Mouse (Mus musculus) limb, embryonic 12.5 days (tissue): ENCODE results near the gene Hoga1. TPM values are rescaled to one million over a fixed set of nuclear protein-coding genes. Genes with fewer than 3 reads are reported as not detected.

Source experiments
- ATAC-seq: fragments of 200-750 bp; cut with Nextera tagmentation; 2 replicates; pipeline ENCODE4 v1.8.0; 2017; ENCODE audit warnings: low read depth, moderate TSS enrichment; ENCODE audit not compliant: insufficient number of reproducible peaks, insufficient read depth, low FRiP score, low TSS enrichment
- H3K27ac ChIP-seq: fragments of 300-500 bp; sonication (generic); 2 replicates; pipeline ENCODE4 v1.5.1; 2016; ENCODE audit warnings: mild to moderate bottlenecking, moderate library complexity
- H3K27me3 ChIP-seq: fragments of 300-500 bp; sonication (generic); 2 replicates; pipeline ENCODE4 v1.6.1; 2016; ENCODE audit warnings: mild to moderate bottlenecking, moderate library complexity
- H3K36me3 ChIP-seq: fragments of 300-500 bp; sonication (generic); 2 replicates; pipeline ENCODE4 v1.6.1; 2016; ENCODE audit warnings: mild to moderate bottlenecking, moderate library complexity
- H3K4me1 ChIP-seq: fragments of 300-500 bp; sonication (generic); replicated peaks from 2 replicates; pipeline ENCODE4 v1.6.1; 2016
- H3K4me2 ChIP-seq: fragments of 300-500 bp; sonication (generic); 2 replicates; pipeline ENCODE4 v1.6.1; 2016; ENCODE audit warnings: mild to moderate bottlenecking, moderate library complexity
- H3K4me3 ChIP-seq: fragments of 300-500 bp; sonication (generic); replicated peaks from 2 replicates; pipeline ENCODE4 v1.5.1; 2016; ENCODE audit warnings: mild to moderate bottlenecking
- H3K9ac ChIP-seq: fragments of 300-500 bp; sonication (generic); replicated peaks from 2 replicates; pipeline ENCODE4 v1.6.1; 2016; ENCODE audit warnings: mild to moderate bottlenecking, moderate library complexity
- H3K9me3 ChIP-seq: fragments of 300-500 bp; sonication (generic); 2 replicates; pipeline ENCODE4 v1.6.1; 2016; ENCODE audit warnings: mild to moderate bottlenecking, moderate library complexity
- WGBS: fragments of 180-500 bp; shearing (Covaris S2); methylation state at CpG from one replicate; pipeline ENCODE4 v1.1.7; 2016; 5-methylcytosine and 5-hydroxymethylcytosine counted together
- polyA plus RNA-seq: library from polyadenylated mRNA; unstranded; fragments of >200 nt; fragmentation: Nextera tagmentation; extraction: Ambion mirVana; gene quantifications from 2 replicates; pipeline ENCODE4 v1.2.1, GENCODE M21; 2016

Gene Hoga1
- polyA plus RNA-seq, 1 experiment from 2014 or later = 1.9 TPM

DNA sequence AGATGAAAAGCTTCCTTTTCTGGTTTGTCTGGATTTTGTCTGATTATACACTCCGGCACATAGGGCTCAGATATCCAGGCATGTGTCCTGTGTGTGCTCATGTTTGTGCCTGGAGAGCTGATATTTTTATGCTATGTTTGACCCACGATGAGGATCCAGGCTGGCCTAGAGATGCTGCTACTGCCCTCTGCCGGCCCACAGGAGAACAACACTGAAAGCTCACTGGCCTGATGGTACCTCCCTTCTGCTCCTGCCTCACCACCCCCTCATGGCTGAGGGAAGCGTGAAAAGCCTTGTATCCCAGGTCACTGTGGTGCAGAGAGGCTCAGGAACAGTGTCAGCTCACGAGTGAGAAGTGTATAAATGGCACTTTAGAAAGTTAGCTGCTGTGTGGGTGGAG lies 19.3 kb upstream of the Hoga1 start:
- Histone ChIP-seq H3K9ac (no peak overlapping the region), H3K9me3 (no peaks in the 10 kb centered on the region), H3K4me3 (no peak overlapping the region), H3K27me3 (no peaks in the 10 kb centered on the region), H3K4me2 (no peak overlapping the region), H3K4me1 (no peaks in the 10 kb centered on the region), H3K27ac (no peak overlapping the region), H3K36me3 (no peaks in the 10 kb centered on the region)
- ATAC-seq = 0 out of 2 replicates have a peak, but pooled peaks have one; percentile 38
- 6% methylated on average over 5 of the region's 5 CpGs for WGBS

DNA sequence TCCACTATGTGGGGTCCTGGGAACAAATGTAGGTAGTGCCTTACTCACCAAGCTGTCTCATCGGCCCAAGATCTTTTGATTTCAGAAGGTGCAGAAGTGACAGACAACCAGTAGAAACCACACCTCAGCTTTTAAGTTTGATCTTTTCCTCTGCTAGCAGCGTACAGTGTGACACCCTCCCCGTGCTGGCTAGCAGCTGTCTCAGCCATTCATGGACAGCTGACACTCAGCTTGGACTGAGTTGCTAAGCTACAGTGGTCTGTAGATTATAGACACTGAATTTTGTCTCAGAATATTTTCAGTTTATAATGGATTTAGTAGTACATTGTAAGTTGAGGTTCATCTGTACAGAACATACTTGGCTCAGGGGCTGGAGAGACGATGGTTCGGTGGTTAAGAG lies 14.3 kb upstream of the Hoga1 start:
- 78% methylated on average over 5 of the region's 5 CpGs for WGBS
- Histone ChIP-seq H3K9ac (no peak overlapping the region), H3K4me3 (no peak overlapping the region)

DNA sequence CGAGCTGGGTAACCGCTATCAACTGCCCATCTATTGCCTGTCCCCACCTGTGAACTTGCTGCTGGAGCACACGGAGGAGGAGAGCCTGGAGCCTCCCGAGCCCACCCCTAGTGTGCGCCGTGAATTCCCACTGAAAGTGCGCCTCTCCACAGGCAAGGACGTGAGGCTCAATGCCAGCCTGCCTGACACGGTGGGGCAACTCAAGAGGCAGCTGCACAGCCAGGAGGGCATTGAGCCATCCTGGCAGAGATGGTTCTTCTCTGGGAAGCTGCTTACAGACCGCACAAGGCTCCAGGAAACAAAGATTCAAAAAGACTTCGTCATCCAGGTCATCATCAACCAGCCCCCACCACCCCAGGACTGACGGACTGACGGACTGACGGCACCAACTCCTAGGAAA lies 11.8 kb upstream of the Hoga1 start:
- Histone ChIP-seq H3K4me3 (no peak overlapping the region), H3K36me3 (peaks cover 18% of the 10 kb centered on the region)

More for the DNA sequence above, 14.3 kb upstream of the Hoga1 start:
- H3K4me2 ChIP-seq = no peak overlapping the region
- no peaks in the 10 kb centered on the region for H3K27me3 ChIP-seq
- peaks cover 18% of the 10 kb centered on the region for H3K36me3 ChIP-seq
- ATAC-seq = no peak
- H3K9me3 ChIP-seq = no peaks in the 10 kb centered on the region
- H3K4me1 ChIP-seq = peaks cover 21% of the 10 kb centered on the region
- no peak overlapping the region for H3K27ac ChIP-seq

DNA sequence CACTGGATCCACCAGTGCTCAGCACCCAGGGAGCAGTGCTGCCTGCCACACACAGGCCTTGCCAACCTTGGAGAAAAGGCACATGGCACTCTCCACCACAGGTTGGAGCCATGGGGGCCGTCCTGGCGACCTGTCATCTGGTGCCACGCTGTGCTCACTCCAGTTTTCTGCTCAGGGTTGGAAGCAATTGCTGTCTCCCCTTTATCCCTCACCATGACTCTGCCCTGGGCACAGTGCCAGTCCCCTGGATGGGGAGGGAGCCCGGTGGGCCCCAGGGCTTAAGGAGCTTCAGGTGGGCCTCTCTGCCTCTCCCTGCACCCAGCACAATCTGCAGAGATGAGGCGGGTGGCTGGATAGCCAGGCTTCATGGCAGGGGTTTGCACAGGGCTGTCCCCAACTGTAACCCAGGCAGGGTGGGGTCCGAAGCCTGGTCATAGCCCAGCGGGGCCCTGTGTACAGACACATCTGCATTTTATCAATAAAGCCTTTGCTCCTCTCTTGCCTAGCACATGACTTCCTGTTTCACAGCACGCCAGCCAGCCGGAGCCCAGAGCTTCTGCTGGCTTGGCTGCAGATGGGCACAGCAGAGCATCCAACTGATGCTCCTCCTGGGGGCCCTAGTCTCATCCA lies 11.1 kb upstream of the Hoga1 start:
- peaks cover 4% of the 10 kb centered on the region; the same call in 1 of the 2 replicates for H3K27me3 ChIP-seq
- 50% methylated on average over 9 of the region's 9 CpGs for WGBS
- H3K36me3 ChIP-seq = peaks cover 18% of the 10 kb centered on the region
- peak overlapping the region; percentile 37; the same call in 1 of the 2 replicates for H3K9ac ChIP-seq
- no peaks in the 10 kb centered on the region for H3K9me3 ChIP-seq
- no peak; the same call in 1 of the 2 replicates for ATAC-seq
- peaks cover 21% of the 10 kb centered on the region for H3K4me1 ChIP-seq
- no peak overlapping the region for H3K4me3 ChIP-seq
- no peak overlapping the region for H3K4me2 ChIP-seq
- H3K27ac ChIP-seq = peak overlapping the region; percentile 70

More for the DNA sequence above, 11.8 kb upstream of the Hoga1 start:
- Histone ChIP-seq H3K9me3 (no peaks in the 10 kb centered on the region), H3K27me3 (peaks cover 4% of the 10 kb centered on the region; the same call in 1 of the 2 replicates), H3K9ac (no peak overlapping the region; the same call in 1 of the 2 replicates), H3K27ac (no peak overlapping the region), H3K4me2 (no peak overlapping the region), H3K4me1 (peaks cover 21% of the 10 kb centered on the region)
- 86% methylated on average over 14 of the region's 14 CpGs for WGBS
- no peak for ATAC-seq

DNA sequence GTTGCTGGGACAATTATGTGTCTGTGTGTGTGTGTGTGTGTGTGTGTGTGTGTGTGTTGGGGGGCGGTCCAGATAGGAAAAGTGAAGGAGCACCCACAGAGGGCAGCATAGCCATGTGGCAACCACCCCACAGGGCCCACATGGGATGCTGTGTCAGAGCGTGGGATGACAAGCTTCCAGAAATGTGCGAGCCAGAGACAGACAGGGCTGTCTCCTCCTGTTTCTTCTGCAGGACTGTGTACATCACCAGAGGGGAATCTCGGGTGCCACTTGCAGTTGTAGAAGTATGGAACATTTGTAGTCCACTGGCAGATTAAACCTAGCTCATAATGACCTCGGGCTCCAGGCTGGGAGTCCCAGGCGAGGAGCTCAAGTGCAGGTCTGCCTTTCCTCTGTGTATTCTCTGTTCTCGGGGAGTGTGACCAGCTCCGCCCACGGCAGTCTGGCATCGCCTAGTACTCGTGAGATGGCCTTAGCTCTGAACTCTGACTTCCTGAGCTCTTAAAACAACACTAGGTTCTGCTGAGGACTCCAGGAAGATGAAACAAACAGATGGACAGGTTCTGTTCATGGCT lies 10.4 kb upstream of the Hoga1 start:
- Histone ChIP-seq H3K27me3 (peaks cover 8% of the 10 kb centered on the region; the same call in 1 of the 2 replicates), H3K4me2 (peak overlapping the region; percentile 21; the same call in 1 of the 2 replicates), H3K4me3 (no peak overlapping the region), H3K9me3 (no peaks in the 10 kb centered on the region), H3K9ac (no peak overlapping the region), H3K27ac (peak overlapping the region; percentile 70; the same call in 1 of the 2 replicates), H3K4me1 (peaks cover 21% of the 10 kb centered on the region), H3K36me3 (peaks cover 18% of the 10 kb centered on the region)
- 0 out of 2 replicates have a peak, but pooled peaks have one; percentile 12 for ATAC-seq
- WGBS = 51% methylated on average over 11 of the region's 11 CpGs

DNA sequence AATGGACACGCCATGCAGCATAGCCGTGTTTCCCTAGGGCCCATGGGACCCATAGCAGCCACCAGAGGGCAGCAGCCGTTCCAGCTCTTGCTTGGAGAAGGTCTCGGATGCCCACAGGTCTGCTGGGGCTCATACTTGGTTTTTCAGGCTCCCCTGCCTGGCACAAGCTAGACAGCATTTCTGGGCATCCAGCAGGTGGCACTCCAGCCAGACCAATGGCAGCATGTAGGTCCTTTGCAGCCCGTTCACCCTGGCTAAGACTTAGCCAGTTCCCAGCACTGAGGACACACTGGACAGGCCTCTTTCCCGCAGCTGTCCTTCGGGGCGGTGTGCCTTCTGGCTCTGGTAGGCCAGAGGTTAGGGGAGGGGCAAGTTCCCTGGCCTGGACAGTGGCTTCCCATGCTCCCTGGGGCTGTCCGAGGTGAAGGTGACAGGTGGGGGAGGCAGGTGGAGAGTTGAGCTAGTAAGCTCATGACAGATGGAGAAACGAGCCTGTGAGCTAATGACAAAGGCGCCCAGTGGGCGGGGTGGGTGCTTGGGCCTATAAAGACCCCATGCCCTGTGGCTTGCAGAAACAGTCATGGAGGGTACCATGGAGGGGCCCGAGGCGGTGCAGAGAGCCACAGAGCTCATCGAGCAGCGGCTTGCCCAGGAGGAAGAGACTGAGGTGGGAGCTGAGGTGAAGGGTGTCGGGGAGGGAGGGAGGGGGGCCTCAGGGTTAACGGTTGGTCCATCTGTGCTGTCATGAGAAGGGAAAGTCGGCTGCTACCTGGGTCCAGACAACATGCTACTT lies 9.8 kb upstream of the Hoga1 start, which contains the start of gene Ankrd2:
TSS of gene Ankrd2 (plus strand) at position 545 of the 793 bp plus-strand sequence.
- no peaks in the 10 kb centered on the region for H3K9me3 ChIP-seq
- WGBS = 66% methylated on average over 19 of the region's 19 CpGs
- H3K9ac ChIP-seq = no peak within 1 kb of the TSS
- H3K4me3 ChIP-seq = no peak within 1 kb of the TSS
- peak; percentile 56; the same call in 1 of the 2 replicates for ATAC-seq
- H3K27ac ChIP-seq = peak within 1 kb of the TSS; percentile 70; the same call in 1 of the 2 replicates
- peaks cover 14% of the 10 kb centered on the region; the same call in 1 of the 2 replicates for H3K27me3 ChIP-seq
- H3K4me1 ChIP-seq = peaks cover 21% of the 10 kb centered on the region
- peaks cover 18% of the 10 kb centered on the region for H3K36me3 ChIP-seq
- H3K4me2 ChIP-seq = peak within 1 kb of the TSS; percentile 21; the same call in 1 of the 2 replicates

DNA sequence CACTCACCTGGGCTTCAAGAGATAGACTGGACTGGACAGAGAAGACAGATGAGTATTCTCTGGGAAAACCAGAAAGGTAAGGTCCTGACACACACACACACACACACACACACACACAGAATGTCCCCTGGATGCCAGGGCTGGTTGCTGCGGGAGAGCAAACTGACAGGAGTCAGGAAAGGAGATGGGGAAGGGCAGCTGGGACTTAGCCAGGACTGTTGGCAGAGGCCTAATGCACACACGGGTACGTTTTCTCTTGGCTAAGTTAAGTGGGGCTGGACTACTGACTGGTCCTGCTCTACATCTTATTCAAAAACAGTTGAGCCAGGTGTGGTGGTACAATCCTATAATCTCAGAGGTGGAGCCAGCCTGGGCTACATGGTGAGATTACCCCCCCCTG lies 9.1 kb upstream of the Hoga1 start:
- Histone ChIP-seq H3K4me1 (peaks cover 21% of the 10 kb centered on the region), H3K4me3 (no peak overlapping the region), H3K4me2 (no peak overlapping the region), H3K9me3 (no peaks in the 10 kb centered on the region), H3K27ac (no peak overlapping the region), H3K36me3 (peaks cover 18% of the 10 kb centered on the region), H3K9ac (no peak overlapping the region), H3K27me3 (peaks cover 17% of the 10 kb centered on the region; the same call in 1 of the 2 replicates)
- 89% methylated on average over 3 of the region's 3 CpGs for WGBS
- ATAC-seq = no peak

DNA sequence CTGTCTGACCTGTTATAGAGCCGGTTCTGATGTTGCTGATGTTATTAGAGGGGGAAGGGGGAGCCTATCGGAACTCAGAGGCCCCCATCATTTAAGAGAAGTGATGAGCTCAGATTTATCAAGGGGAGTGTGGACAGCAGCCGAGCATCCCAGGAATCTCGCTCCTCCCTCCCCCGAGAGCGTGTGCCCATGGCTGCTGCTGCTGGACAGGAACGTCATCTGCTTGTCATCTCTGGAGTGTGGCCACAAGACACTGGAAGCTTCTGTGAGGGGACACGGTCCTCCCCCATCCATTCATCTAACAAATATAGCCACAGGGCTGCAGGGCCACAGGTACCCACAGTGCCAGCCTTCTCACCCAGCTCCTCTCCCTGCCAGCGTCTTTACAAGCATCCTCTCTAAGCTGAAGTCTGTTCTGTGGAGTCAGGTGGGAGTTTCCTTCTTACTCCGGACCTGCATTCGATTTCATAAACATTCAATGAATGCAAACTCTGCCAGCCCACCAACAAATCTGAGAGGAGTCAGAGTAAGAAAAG lies 8.2 kb upstream of the Hoga1 start:
- no peak overlapping the region for H3K27ac ChIP-seq
- peaks cover 20% of the 10 kb centered on the region; the same call in 1 of the 2 replicates for H3K27me3 ChIP-seq
- H3K4me1 ChIP-seq = peaks cover 21% of the 10 kb centered on the region
- H3K4me2 ChIP-seq = no peak overlapping the region
- H3K36me3 ChIP-seq = peaks cover 18% of the 10 kb centered on the region
- H3K4me3 ChIP-seq = no peak overlapping the region
- no peaks in the 10 kb centered on the region for H3K9me3 ChIP-seq
- no peak overlapping the region for H3K9ac ChIP-seq
- ATAC-seq = no peak
- 75% methylated on average over 11 of the region's 11 CpGs for WGBS

DNA sequence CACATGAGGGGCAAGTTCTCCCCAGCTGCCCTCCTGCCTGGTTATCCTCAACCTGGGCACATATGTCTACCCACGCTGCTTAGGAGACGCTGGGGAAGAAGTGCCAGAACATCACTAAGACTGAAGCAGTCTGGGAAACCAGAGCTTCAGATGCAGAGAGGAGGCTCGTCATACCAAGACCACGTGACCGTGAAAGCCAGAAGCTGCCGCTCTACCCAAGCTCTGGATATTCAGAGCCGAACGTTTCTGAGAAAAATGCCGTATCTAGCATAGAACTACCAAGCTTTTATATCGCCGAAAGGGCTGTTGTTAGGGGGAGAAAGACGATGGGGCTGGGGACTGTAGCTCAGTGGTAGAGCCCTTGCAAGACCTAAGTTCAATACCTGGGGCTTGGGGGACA lies 7.1 kb upstream of the Hoga1 start:
- Histone ChIP-seq H3K9ac (no peak overlapping the region), H3K4me3 (no peak overlapping the region), H3K36me3 (peaks cover 12% of the 10 kb centered on the region; the same call in 1 of the 2 replicates), H3K27ac (no peak overlapping the region), H3K9me3 (no peaks in the 10 kb centered on the region), H3K27me3 (peaks cover 20% of the 10 kb centered on the region; the same call in 1 of the 2 replicates), H3K4me1 (peaks cover 21% of the 10 kb centered on the region), H3K4me2 (no peak overlapping the region)
- WGBS = 91% methylated on average over 12 of the region's 12 CpGs
- ATAC-seq = no peak

DNA sequence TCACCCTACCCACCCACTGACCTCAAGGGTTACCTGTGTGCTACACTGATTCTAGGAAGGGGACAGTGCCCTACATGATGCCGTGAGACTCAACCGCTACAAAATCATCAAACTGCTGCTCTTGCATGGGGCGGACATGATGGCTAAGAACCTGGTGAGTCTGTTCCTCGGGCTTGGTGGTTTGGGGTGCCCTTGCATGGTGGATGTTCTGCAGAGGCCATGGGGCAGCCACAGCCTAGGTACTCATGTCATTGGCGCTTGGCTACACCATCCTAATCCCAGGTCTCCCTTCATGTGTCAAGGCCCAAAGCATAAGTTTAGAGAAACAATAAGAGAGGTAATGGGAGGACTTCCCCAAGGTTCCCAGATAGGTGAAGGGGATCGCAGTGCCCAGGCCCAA lies 1.4 kb upstream of the Hoga1 start:
- Histone ChIP-seq H3K4me2 (no peak overlapping the region), H3K4me1 (peaks cover 9% of the 10 kb centered on the region), H3K27me3 (peaks cover 16% of the 10 kb centered on the region; the same call in 1 of the 2 replicates), H3K27ac (no peak overlapping the region), H3K4me3 (no peak overlapping the region), H3K36me3 (no peaks in the 10 kb centered on the region), H3K9ac (no peak overlapping the region), H3K9me3 (no peaks in the 10 kb centered on the region)
- no peak for ATAC-seq
- WGBS = 93% methylated on average over 6 of the region's 6 CpGs
